Mouse (Mus musculus) liver, embryonic 11.5 days (tissue): ENCODE results near the gene Cnn1. TPM values are rescaled to one million over a fixed set of nuclear protein-coding genes. Genes with fewer than 3 reads are reported as not detected.

Source experiments
- ATAC-seq: fragments of 200-750 bp; cut with Nextera tagmentation; replicated peaks from 2 replicates; pipeline ENCODE4 v1.8.0; 2017; ENCODE audit warnings: moderate number of reproducible peaks, mild to moderate bottlenecking, moderate TSS enrichment, moderate library complexity; ENCODE audit not compliant: low FRiP score
- DNase-seq: peaks from one replicate; pipeline ENCODE4 v3.0.0-alpha.2; 2017; ENCODE audit warnings: low spot score
- H3K27ac ChIP-seq: fragments of 300-500 bp; sonication (generic); 2 replicates; pipeline ENCODE4 v1.5.1; 2014; ENCODE audit warnings: mild to moderate bottlenecking, low read depth, low read length, control low read depth
- H3K27me3 ChIP-seq: fragments of 300-500 bp; sonication (generic); replicated peaks from 2 replicates; pipeline ENCODE4 v1.6.1; 2014; ENCODE audit warnings: low read length, mixed read lengths; ENCODE audit not compliant: control insufficient read depth, insufficient read depth
- H3K36me3 ChIP-seq: fragments of 300-500 bp; sonication (generic); 2 replicates; pipeline ENCODE4 v1.6.1; 2014; ENCODE audit warnings: mild to moderate bottlenecking, low read length, moderate library complexity, mixed read lengths; ENCODE audit not compliant: control insufficient read depth, insufficient read depth
- H3K4me1 ChIP-seq: fragments of 300-500 bp; sonication (generic); replicated peaks from 2 replicates; pipeline ENCODE4 v1.6.1; 2014; ENCODE audit warnings: low read length, mixed read lengths; ENCODE audit not compliant: control insufficient read depth, insufficient read depth
- H3K4me2 ChIP-seq: fragments of 300-500 bp; sonication (generic); 2 replicates; pipeline ENCODE4 v1.6.1; 2014; ENCODE audit warnings: mild to moderate bottlenecking, control low read depth, moderate library complexity
- H3K4me3 ChIP-seq: fragments of 300-500 bp; sonication (generic); 2 replicates; pipeline ENCODE4 v1.5.1; 2014; ENCODE audit warnings: low read depth, low read length, control low read depth
- H3K9ac ChIP-seq: fragments of 300-500 bp; sonication (generic); 2 replicates; pipeline ENCODE4 v1.6.1; 2014; ENCODE audit warnings: low read depth, low read length, control low read depth
- H3K9me3 ChIP-seq: fragments of 300-500 bp; sonication (generic); 2 replicates; pipeline ENCODE4 v1.6.1; 2016; ENCODE audit warnings: low read length, inconsistent platforms, mixed read lengths; ENCODE audit not compliant: control insufficient read depth
- WGBS: fragments of 180-500 bp; shearing (Covaris S2); extraction: QIAGEN DNeasy Blood & Tissue Kit; methylation state at CpG from one replicate; pipeline ENCODE4 v1.1.7; 2014; 5-methylcytosine and 5-hydroxymethylcytosine counted together
- microRNA-seq: library from miRNA; unstranded; fragments of <30 nt; microRNA quantifications from one replicate; pipeline ENCODE4, GENCODE M21; 2017; ENCODE audit warnings: borderline number of aligned reads
- polyA plus RNA-seq: library from polyadenylated mRNA; unstranded; fragments of >200 nt; fragmentation: Nextera tagmentation; extraction: Ambion mirVana; gene quantifications from 2 replicates; pipeline ENCODE4 v1.2.1, GENCODE M21; 2014

Cnn1 gene
- polyA plus RNA-seq, 1 experiment from 2014 or later: 6.2 TPM

DNA sequence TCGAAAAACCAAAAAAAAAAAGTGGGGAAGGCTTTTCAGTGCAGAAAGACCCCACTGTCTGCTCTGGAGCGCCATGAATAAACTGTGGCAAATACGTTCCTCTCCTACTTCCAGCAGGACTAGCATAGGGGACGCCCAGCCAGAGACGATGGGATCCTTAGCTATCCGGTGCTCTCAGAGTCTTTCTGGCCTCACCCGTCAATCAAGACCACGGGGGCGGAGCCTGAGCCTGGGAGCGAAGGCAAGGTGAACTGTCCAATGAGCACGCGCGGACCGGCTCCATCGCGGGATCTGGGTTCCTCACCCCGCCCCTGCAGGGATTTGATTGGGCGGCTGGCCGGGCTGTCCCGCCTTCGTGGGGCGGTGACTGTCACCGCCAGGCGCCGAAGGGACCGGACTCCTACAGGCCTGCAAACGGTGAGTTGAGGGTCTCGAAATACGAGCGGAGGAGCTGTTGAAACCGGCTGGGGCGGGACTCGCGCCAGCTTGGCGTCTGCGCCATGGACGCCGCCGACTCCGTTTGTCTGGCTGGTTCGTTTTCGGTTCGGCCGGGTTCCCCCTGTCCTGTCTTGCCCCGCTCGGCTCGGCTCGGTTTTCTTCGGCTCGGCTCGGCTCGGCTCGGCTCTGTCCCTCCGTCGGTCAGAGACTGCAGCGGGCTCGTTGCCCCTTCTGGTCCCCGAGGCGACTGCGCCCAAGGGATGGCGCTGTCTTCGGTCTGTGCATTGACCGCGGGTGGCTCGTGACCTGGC lies 57.7 kb downstream of the Cnn1 start, which contains the start of gene Pigyl:
Pigyl (plus strand) TSS at position 350 of the 749 bp plus-strand sequence.
- WGBS: under 1% methylated on average over 65 of the region's 65 CpGs
- peaks cover 13% of the 10 kb centered on the region for H3K4me1 ChIP-seq
- H3K9ac ChIP-seq: peak within 1 kb of the TSS; percentile 84
- no peaks in the 10 kb centered on the region for H3K36me3 ChIP-seq
- peak within 1 kb of the TSS; percentile 56 for H3K27ac ChIP-seq
- peaks cover 3% of the 10 kb centered on the region; the same call in 1 of the 2 replicates for H3K9me3 ChIP-seq
- H3K27me3 ChIP-seq: no peaks in the 10 kb centered on the region; the same call in 1 of the 2 replicates
- peak within 1 kb of the TSS; percentile 93 for H3K4me2 ChIP-seq
- ATAC-seq: peak; percentile 98
- H3K4me3 ChIP-seq: peak within 1 kb of the TSS; percentile 70
- DNase-seq: peak; percentile 98

DNA sequence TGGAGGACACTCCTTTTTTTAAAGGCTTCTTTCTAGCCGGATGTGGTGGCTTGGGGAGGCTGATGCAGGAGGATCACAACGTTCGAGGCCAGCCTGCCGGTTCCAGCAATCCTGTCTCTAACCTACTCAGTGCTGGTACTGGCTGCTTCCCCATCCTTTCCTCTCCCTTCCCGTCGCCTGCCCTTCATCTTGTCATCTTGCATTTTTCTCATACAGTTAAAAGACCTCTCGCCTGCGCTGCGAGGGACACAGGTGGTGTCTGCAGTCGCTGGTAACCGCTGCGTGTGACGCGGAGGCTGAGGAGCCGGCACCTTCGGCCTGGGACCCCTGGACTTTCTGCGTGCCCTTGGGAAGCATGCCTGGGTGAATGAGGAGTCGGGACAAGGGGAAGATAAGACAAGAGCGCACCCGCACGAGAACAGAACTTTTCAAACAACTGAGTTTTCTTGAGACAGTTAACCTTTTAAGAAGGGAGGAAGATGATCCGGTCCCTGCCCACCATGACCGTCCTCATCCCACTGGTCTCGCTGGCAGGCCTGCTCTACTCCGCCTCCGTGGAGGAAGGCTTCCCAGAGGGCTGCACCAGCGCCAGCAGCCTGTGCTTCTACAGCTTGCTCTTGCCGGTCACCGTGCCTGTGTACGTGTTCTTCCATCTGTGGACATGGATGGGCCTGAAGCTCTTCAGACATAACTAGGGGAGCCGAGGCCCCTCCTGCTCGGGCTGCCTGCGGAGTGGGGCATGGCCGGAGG lies 58.7 kb downstream of the Cnn1 start:
- peak overlapping the region; percentile 70 for H3K4me3 ChIP-seq
- H3K4me1 ChIP-seq: peaks cover 13% of the 10 kb centered on the region
- H3K9ac ChIP-seq: peak overlapping the region; percentile 84
- WGBS: 55% methylated on average over 34 of the region's 34 CpGs
- no peak overlapping the region for H3K27ac ChIP-seq
- no peak for ATAC-seq
- no peaks in the 10 kb centered on the region; the same call in 1 of the 2 replicates for H3K27me3 ChIP-seq
- no peaks in the 10 kb centered on the region for H3K36me3 ChIP-seq
- H3K4me2 ChIP-seq: peak overlapping the region; percentile 93
- peaks cover 2% of the 10 kb centered on the region; the same call in 1 of the 2 replicates for H3K9me3 ChIP-seq
- no peak for DNase-seq

Small RNAs within 50 kb of the gene (microRNA-seq; reads per million reads assigned to microRNA genes)
- gene Mir7084: not detected

Other genes starting within 250 kb of the Cnn1 start
- gene Dock6, start 246.6 kb upstream of the Cnn1 start, polyA plus RNA-seq: 14.9 and 21.6 TPM in 2 replicates
- gene Rab3d, start 181.0 kb upstream of the Cnn1 start, polyA plus RNA-seq: 5.7 and 7.3 TPM in 2 replicates
- 2.2 and 2.9 TPM in 2 replicates for gene Ccdc159, start 171.7 kb upstream of the Cnn1 start, polyA plus RNA-seq
- 45.0 and 51.0 TPM in 2 replicates for gene Tmem205, start 171.7 kb upstream of the Cnn1 start, polyA plus RNA-seq
- gene Plppr2, start 162.2 kb upstream of the Cnn1 start, polyA plus RNA-seq: 6.1 and 7.2 TPM in 2 replicates
- gene Swsap1, start 143.5 kb upstream of the Cnn1 start, polyA plus RNA-seq: 9.8 and 11.9 TPM in 2 replicates
- gene Epor, start 135.7 kb upstream of the Cnn1 start, polyA plus RNA-seq: 131 TPM in 2 replicates
- gene Rgl3, start 109.8 kb upstream of the Cnn1 start, polyA plus RNA-seq: 0.34 and 0.55 TPM in 2 replicates
- 0.23 and 0.29 TPM in 2 replicates for gene Ccdc151, start 96.6 kb upstream of the Cnn1 start, polyA plus RNA-seq
- gene Prkcsh, start 96.4 kb upstream of the Cnn1 start, polyA plus RNA-seq: 89.4 and 89.5 TPM in 2 replicates
- 0.19 and 0.25 TPM in 2 replicates for gene Elavl3, start 47.2 kb upstream of the Cnn1 start, polyA plus RNA-seq
- not detected in 2 replicates for gene Gm49318, start 28.0 kb upstream of the Cnn1 start, polyA plus RNA-seq
- 5.5 and 7.5 TPM in 2 replicates for gene Zfp653, start 27.8 kb upstream of the Cnn1 start, polyA plus RNA-seq
- 55.1 and 59.2 TPM in 2 replicates for gene Ecsit, start 13.8 kb upstream of the Cnn1 start, polyA plus RNA-seq
- 159 and 169 TPM in 2 replicates for gene Elof1, start 18.0 kb downstream of the Cnn1 start, polyA plus RNA-seq
- gene Acp5, start 36.5 kb downstream of the Cnn1 start, polyA plus RNA-seq: 156 and 162 TPM in 2 replicates
- gene Pigyl, start 57.6 kb downstream of the Cnn1 start, polyA plus RNA-seq: 66.6 and 67.9 TPM in 2 replicates
- 0.13 and 0.15 TPM in 2 replicates for gene Zfp872, start 88.9 kb downstream of the Cnn1 start, polyA plus RNA-seq
- gene Zfp809, start 126.5 kb downstream of the Cnn1 start, polyA plus RNA-seq: 16.9 and 19.7 TPM in 2 replicates
- 4.8 and 5.0 TPM in 2 replicates for gene Zfp599, start 160.7 kb downstream of the Cnn1 start, polyA plus RNA-seq
- 9.7 and 12.1 TPM in 2 replicates for gene Zfp810, start 208.4 kb downstream of the Cnn1 start, polyA plus RNA-seq